Mouse (Mus musculus) ES-E14 (cell line): ENCODE measurements around the gene Ubtf. TPM values are rescaled to one million over a fixed set of nuclear protein-coding genes. Genes with fewer than 3 reads are reported as not detected.

Experiments
- DNase-seq: peaks from one replicate; pipeline ENCODE4 v3.0.0-alpha.2; 2013; ENCODE audit warnings: low read depth, low spot score
- H3K27ac ChIP-seq: 2 replicates; pipeline ENCODE4 v1.5.1; 2012; ENCODE audit warnings: low read depth, mild to moderate bottlenecking, low read length, moderate library complexity, mixed read lengths; ENCODE audit not compliant: poor library complexity, insufficient read depth, severe bottlenecking
- H3K36me3 ChIP-seq: 2 replicates; pipeline ENCODE4 v1.6.1; 2012; ENCODE audit warnings: mild to moderate bottlenecking, low read length, moderate library complexity, mixed read lengths; ENCODE audit not compliant: control insufficient read depth, poor library complexity, insufficient read depth, severe bottlenecking
- H3K4me1 ChIP-seq, 2 experiments: fragments of 150-350 bp in 1 of 2; sonication (generic) in 1 of 2; 2 replicates each; pipeline ENCODE4 v1.6.1; 2012; ENCODE audit warnings: low read length in 2 of 2, mild to moderate bottlenecking in 1 of 2, mixed read lengths in 1 of 2; ENCODE audit not compliant: control insufficient read depth in 2 of 2, insufficient read depth in 2 of 2, poor library complexity in 1 of 2
- H3K4me3 ChIP-seq, 2 experiments: fragments of 150-350 bp in 1 of 2; sonication (generic) in 1 of 2; 2 replicates each; pipeline ENCODE4 v1.5.1; 2012; ENCODE audit warnings: low read length in 2 of 2, low read depth in 1 of 2, mild to moderate bottlenecking in 1 of 2, mixed read lengths in 1 of 2; ENCODE audit not compliant: insufficient read depth in 1 of 2, poor library complexity in 1 of 2, severe bottlenecking in 1 of 2
- H3K9ac ChIP-seq: 2 replicates; pipeline ENCODE4 v1.6.1; 2012; ENCODE audit warnings: low read depth, mild to moderate bottlenecking, low read length, mixed read lengths; ENCODE audit not compliant: poor library complexity, insufficient read depth, severe bottlenecking
- H3K9me3 ChIP-seq: fragments of 150-350 bp; sonication (generic); 2 replicates; pipeline ENCODE4 v1.6.1; 2012; ENCODE audit warnings: low read depth, mild to moderate bottlenecking, low read length; ENCODE audit not compliant: control insufficient read depth, insufficient read depth
- CHD2 ChIP-seq: IDR thresholded peaks from 2 replicates; pipeline ENCODE4 v1.6.1; 2014; ENCODE audit warnings: mild to moderate bottlenecking, low read depth, low read length, inconsistent platforms
- HCFC1 ChIP-seq: IDR thresholded peaks from 2 replicates; pipeline ENCODE4 v1.6.1; 2012; ENCODE audit warnings: low read length, inconsistent platforms, borderline replicate concordance; ENCODE audit not compliant: insufficient read depth
- MAFK ChIP-seq: IDR thresholded peaks from 2 replicates; pipeline ENCODE4 v1.6.1; 2014; ENCODE audit warnings: mild to moderate bottlenecking, low read depth, low read length, inconsistent platforms; ENCODE audit not compliant: insufficient read depth
- ZC3H11A ChIP-seq: IDR thresholded peaks from 2 replicates; pipeline ENCODE4 v1.6.1; 2012; ENCODE audit warnings: low read depth, mild to moderate bottlenecking, inconsistent platforms, low read length, borderline replicate concordance
- ZNF384 ChIP-seq: IDR thresholded peaks from 2 replicates; pipeline ENCODE4 v1.6.1; 2012; ENCODE audit warnings: low read depth, low read length, inconsistent platforms
- in situ Hi-C, 2 experiments: fragments of 600-800 bp; cut with MboI; formaldehyde crosslinking; loops; one replicate each; pipeline ENCODE4 v1.15.1; 2025; ENCODE audit warnings: low sequenced_read_pairs in 2 of 2, inconsistent platforms in 1 of 2; ENCODE audit not compliant: unreplicated experiment in 2 of 2
- total RNA-seq: library from RNA; depleted of rRNA; stranded (reverse); fragments of 300-350 nt; gene quantifications from 2 replicates; pipeline ENCODE4 v1.2.3, GENCODE M21; 2012

The Ubtf gene
- total RNA-seq, 1 experiment: 138 TPM

DNA sequence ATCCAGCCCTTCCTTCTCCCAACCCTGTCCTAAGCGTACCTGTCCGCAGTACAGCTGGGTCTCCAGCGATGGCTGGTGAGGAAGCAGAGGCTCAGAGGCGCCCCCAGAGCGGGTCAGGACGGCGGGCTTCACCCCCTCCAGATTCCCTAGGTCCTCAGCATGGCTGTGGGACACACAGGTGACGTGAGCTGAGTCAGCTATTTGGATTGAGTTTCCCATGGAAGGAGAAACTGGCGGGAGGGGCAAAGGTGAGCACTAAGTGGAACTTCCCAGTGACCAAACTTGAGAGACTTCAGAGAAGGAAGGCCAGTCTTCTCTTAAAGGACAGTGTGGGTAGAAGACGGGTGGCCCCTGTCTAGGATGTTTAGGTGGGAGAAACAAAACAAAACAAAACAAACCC lies 38.8 kb upstream of the Ubtf start:
- in situ Hi-C loops: no loop called here
- Histone ChIP-seq H3K4me3 (no peak overlapping the region), H3K9me3 (no peaks in the 10 kb centered on the region), H3K4me1 (peaks cover 2 to 4% of the 10 kb centered on the region in 2 experiments; a peak in 1 of 4 replicates), H3K9ac (no peak overlapping the region), H3K36me3 (no peaks in the 10 kb centered on the region), H3K27ac (no peak overlapping the region)
- TF ChIP-seq MAFK (peak; percentile 75), ZNF384 (no peak), CHD2 (no peak), ZC3H11A (no peak), HCFC1 (no peak)
- DNase-seq: no peak

DNA sequence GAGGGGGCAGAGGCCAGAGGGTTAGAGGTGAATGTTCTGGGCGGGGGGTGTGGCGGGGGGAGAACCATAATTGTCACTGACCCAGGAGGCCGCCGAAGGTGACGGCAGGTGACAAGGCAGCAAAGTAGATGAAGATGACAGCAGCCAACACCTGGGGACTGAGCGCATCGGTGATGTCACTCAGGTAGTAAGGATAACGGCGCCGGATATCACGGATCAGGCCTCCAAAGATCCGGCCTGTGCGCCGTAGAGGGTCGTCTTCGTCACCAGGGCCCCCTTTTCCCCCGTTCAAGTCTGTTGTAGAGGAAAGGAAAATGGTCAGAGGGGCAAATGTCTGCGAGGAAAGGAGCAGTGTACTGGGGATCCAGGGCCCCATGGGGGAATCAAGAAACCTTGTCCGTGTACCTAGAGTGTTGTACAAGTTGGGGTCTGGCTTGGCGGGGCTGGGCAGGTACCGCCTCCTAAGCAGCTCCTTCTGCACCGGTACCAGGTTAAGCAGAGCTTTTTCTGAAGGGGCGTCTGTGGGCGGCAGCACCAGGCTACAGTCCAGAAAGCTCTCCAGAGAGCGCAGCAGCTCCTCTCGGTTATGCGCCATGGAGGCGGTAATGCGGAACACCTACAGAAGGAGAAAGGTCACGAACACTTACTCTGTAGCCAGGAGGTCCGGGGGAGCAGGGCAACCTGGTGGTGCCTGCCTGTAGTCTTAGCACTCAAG lies 37.3 kb upstream of the Ubtf start:
- Histone ChIP-seq H3K27ac (no peak overlapping the region), H3K4me3 (peak overlapping the region; percentile 57 to 58), H3K9ac (peak overlapping the region; percentile 34; the same call in 1 of the 2 replicates), H3K9me3 (no peaks in the 10 kb centered on the region), H3K4me1 (peaks cover 2 to 13% of the 10 kb centered on the region in 2 experiments; a peak in 1 of 4 replicates), H3K36me3 (no peaks in the 10 kb centered on the region)
- in situ Hi-C loops: no loop called here
- TF ChIP-seq HCFC1 (no peak), CHD2 (no peak), MAFK (no peak), ZNF384 (no peak), ZC3H11A (no peak)
- DNase-seq: no peak

DNA sequence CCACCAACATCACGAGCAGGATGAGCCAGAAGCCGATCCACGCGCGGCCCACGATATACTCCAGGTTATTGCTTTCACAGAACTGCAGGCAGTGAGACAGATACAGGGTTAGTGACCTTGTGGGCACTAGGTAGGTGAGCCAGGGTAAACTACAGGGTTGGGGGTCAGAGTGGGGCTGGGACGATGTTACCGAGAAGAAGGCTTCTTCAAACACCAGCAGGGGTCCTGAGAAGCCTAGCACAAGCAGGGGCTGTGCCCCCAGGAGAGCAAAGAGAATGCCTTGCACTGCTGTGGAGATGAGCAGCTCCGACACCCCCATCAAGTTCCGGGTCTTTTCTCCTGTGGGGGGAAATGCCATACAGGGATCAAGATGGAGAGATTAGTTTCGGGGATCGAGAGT lies 36.6 kb upstream of the Ubtf start:
- Histone ChIP-seq H3K4me1 (peaks cover 2 to 13% of the 10 kb centered on the region in 2 experiments; a peak in 1 of 4 replicates), H3K4me3 (no peak overlapping the region), H3K36me3 (no peaks in the 10 kb centered on the region), H3K27ac (no peak overlapping the region), H3K9me3 (no peaks in the 10 kb centered on the region), H3K9ac (no peak overlapping the region)
- no peak for DNase-seq
- TF ChIP-seq MAFK (no peak), HCFC1 (no peak), CHD2 (no peak), ZNF384 (no peak), ZC3H11A (no peak)
- in situ Hi-C loops: no loop called here

DNA sequence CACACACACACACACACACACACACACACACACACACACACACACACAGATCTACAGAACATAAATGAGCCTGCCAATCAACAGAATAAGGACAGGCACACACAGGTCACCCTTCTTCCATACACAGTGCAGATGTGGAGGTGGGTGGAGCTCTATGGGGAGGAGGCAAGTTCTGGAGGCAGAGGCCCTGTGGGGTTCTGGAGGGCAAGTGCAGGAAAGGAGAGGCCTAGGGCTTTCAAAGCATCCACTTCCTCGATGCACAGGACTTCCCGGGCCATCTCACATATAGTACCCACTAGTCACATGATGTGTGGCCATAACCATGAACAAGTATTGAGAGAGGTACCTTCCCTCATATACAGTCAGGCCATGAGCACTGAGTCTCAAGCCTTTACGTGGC lies 36.0 kb upstream of the Ubtf start:
- Histone ChIP-seq H3K9ac (no peak overlapping the region), H3K4me1 (peaks cover 2 to 13% of the 10 kb centered on the region in 2 experiments; a peak in 1 of 4 replicates), H3K9me3 (no peaks in the 10 kb centered on the region), H3K4me3 (no peak overlapping the region), H3K27ac (no peak overlapping the region), H3K36me3 (no peaks in the 10 kb centered on the region)
- TF ChIP-seq ZC3H11A (no peak), MAFK (no peak), CHD2 (no peak)
- in situ Hi-C loops: no loop called here
- DNase-seq: no peak

DNA sequence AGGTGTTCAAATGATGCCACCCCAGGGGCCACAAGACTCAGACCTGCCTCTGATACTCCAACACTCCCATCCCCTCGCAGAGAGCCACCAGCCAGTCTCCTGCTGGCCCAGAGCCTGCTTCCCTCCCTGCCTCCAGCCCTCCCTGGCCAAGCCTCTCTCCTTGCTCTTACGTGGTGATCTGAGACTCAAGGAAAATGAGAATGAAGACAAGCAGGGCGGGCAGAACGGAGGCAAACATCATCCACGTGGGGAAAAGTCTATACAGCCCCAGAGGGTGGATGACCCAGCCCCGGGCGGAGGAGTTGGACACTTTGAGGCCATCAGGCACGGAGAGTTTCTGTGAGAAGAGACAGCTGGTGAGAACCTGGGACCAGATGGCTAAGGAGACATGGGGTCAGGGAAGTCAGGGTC lies 33.5 kb upstream of the Ubtf start:
- Histone ChIP-seq H3K4me1 (peaks cover 2 to 13% of the 10 kb centered on the region in 2 experiments; a peak in 1 of 4 replicates), H3K27ac (no peak overlapping the region), H3K9me3 (no peaks in the 10 kb centered on the region), H3K36me3 (no peaks in the 10 kb centered on the region), H3K4me3 (no peak overlapping the region), H3K9ac (no peak overlapping the region)
- in situ Hi-C loops: no loop called here
- DNase-seq: no peak
- no peak for TF ChIP-seq MAFK
- TF ChIP-seq ZC3H11A: no peak
- TF ChIP-seq CHD2: no peak
- TF ChIP-seq HCFC1: no peak
